Mouse (Mus musculus): ENCODE data around the gene Olfr108. TPM values are rescaled to one million over a fixed set of nuclear protein-coding genes. Genes with fewer than 3 reads are reported as not detected.

Gene Olfr108
- polyA plus RNA-seq (2012; rRNA removed) = not detected in 2 replicates

GRCm38 (mm10) chr17:37445180-37445579, at the start of gene Olfr108:
Gene Olfr108 (plus strand): TSS chr17:37445480.

GRCm38 (mm10) chr17:37398926-37399325, 46.4 kb upstream of the Olfr108 start, which contains the start of gene Olfr107:
Gene Olfr107 (plus strand): TSS chr17:37399226.

GRCm38 (mm10) chr17:37458616-37459015, 13.3 kb downstream of the Olfr108 start, which contains the start of gene Olfr109:
Gene Olfr109 (plus strand): TSS chr17:37458916.

DNA sequence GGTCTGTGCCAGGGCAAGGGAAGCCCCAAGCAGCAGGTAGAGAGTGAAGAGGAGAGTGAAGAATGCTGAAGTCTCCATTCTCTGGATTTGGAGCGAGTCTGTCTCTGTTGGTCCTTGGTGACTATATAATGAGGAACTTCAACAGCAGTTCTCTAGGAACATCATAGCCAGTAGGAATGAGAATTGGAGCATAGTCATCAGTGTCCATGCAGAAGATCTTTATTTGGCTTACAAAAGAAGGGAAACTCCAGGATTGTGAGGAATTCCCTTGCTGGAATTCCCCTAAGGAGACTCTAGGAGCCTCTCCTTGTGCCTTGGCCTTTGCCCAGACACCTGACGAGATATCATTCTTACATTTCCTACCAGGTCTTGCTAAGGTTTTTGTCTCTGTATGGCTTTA, 38.2 kb downstream of the Olfr108 start, which contains the start of gene H2-M2:
Gene H2-M2 (minus strand): TSS at position 101 of the 400 bp plus-strand sequence.

GRCm38 (mm10) chr17:37491930-37492518, 46.7 kb downstream of the Olfr108 start, which contains the start of gene Olfr110:
Gene Olfr110 (plus strand): TSS chr17:37492468.

Other genes with a start within 250 kb of the Olfr108 start
- not detected in 2 replicates for gene Olfr94, start 244.5 kb upstream of the Olfr108 start, polyA plus RNA-seq (2012; rRNA removed)
- gene Olfr95, start 232.4 kb upstream of the Olfr108 start, polyA plus RNA-seq (2012; rRNA removed) = not detected in 2 replicates
- not detected in 2 replicates for gene Olfr96, start 225.3 kb upstream of the Olfr108 start, polyA plus RNA-seq (2012; rRNA removed)
- not detected in 2 replicates for gene Olfr97, start 208.2 kb upstream of the Olfr108 start, polyA plus RNA-seq (2012; rRNA removed)
- gene Olfr98, start 181.7 kb upstream of the Olfr108 start, polyA plus RNA-seq (2012; rRNA removed) = not detected in 2 replicates
- gene H2-M3, start 175.3 kb upstream of the Olfr108 start, polyA plus RNA-seq (2012; rRNA removed) = 7.4 and 7.7 TPM in 2 replicates
- not detected in 2 replicates for gene Olfr99, start 162.0 kb upstream of the Olfr108 start, polyA plus RNA-seq (2012; rRNA removed)
- not detected in 2 replicates for gene Olfr101, start 141.2 kb upstream of the Olfr108 start, polyA plus RNA-seq (2012; rRNA removed)
- gene Olfr102, start 128.4 kb upstream of the Olfr108 start, polyA plus RNA-seq (2012; rRNA removed) = not detected in 2 replicates
- not detected in 2 replicates for gene Olfr103, start 105.8 kb upstream of the Olfr108 start, polyA plus RNA-seq (2012; rRNA removed)
- not detected in 2 replicates for gene Olfr104-ps, start 85.9 kb upstream of the Olfr108 start, polyA plus RNA-seq (2012; rRNA removed)
- not detected in 2 replicates for gene Olfr105-ps, start 66.4 kb upstream of the Olfr108 start, polyA plus RNA-seq (2012; rRNA removed)
- not detected in 2 replicates for gene Olfr106-ps, start 55.1 kb upstream of the Olfr108 start, polyA plus RNA-seq (2012; rRNA removed)
- not detected in 2 replicates for gene Olfr107, start 46.3 kb upstream of the Olfr108 start, polyA plus RNA-seq (2012; rRNA removed)
- not detected in 2 replicates for gene Olfr109, start 13.4 kb downstream of the Olfr108 start, polyA plus RNA-seq (2012; rRNA removed)
- gene H2-M2, start 38.1 kb downstream of the Olfr108 start, polyA plus RNA-seq (2012; rRNA removed) = 0.84 and 1.1 TPM in 2 replicates
- not detected in 2 replicates for gene Olfr110, start 47.0 kb downstream of the Olfr108 start, polyA plus RNA-seq (2012; rRNA removed)
- 0.10 TPM in 1 of 2 replicates, not detected in the other for gene Olfr111, start 62.5 kb downstream of the Olfr108 start, polyA plus RNA-seq (2012; rRNA removed)
- gene Olfr112, start 124.0 kb downstream of the Olfr108 start, polyA plus RNA-seq (2012; rRNA removed) = not detected in 2 replicates
- gene Olfr113, start 132.2 kb downstream of the Olfr108 start, polyA plus RNA-seq (2012; rRNA removed) = not detected in 2 replicates
- gene Olfr114, start 147.3 kb downstream of the Olfr108 start, polyA plus RNA-seq (2012; rRNA removed) = not detected in 2 replicates
- gene Olfr115, start 181.6 kb downstream of the Olfr108 start, polyA plus RNA-seq (2012; rRNA removed) = not detected in 2 replicates
- not detected in 2 replicates for gene Olfr116, start 181.7 kb downstream of the Olfr108 start, polyA plus RNA-seq (2012; rRNA removed)
- not detected in 2 replicates for gene Olfr117, start 218.3 kb downstream of the Olfr108 start, polyA plus RNA-seq (2012; rRNA removed)
- gene Olfr118, start 221.5 kb downstream of the Olfr108 start, polyA plus RNA-seq (2012; rRNA removed) = not detected in 2 replicates

Measured in colon, adult 2 months (tissue).